ENCODE assay signal across 30 mouse cellular contexts in genomic region chr3:89539036-89539739, GRCm38 (mm10). TPM values are rescaled to one million over a fixed set of nuclear protein-coding genes. Genes with fewer than 3 reads are reported as not detected.
DNase-seq lines count a peak whose midpoint lies in the region; ATAC-seq and TF ChIP-seq lines count a peak whose summit lies in the region.
"Had no signal": no experiment of that assay in that cellular context is flagged by ENCODE, and none has a peak within 500 bp of the region (broad histone marks: within the 10 kb centered on the region; RNA-seq: fewer than 3 reads in every experiment).

No protein-coding gene starts in this region.

- H3K27me3 ChIP-seq in forebrain, embryonic 13.5 days = no peaks in the 10 kb centered on the region
- no peaks in the 10 kb centered on the region for H3K27me3 ChIP-seq in forebrain, embryonic 10.5 days (ENCODE audit: poor library complexity, severe bottlenecking)
- H3K27me3 ChIP-seq in hindbrain, postnatal 0 days (ENCODE audit: insufficient read depth, low read length) = no peaks in the 10 kb centered on the region
- no peaks in the 10 kb centered on the region for H3K27me3 ChIP-seq in hindbrain, embryonic 13.5 days
- H3K27me3 ChIP-seq in forebrain, embryonic 14.5 days (replicated peaks; ENCODE audit: control insufficient read depth, insufficient read depth, low read length) = no peaks in the 10 kb centered on the region
- H3K27me3 ChIP-seq in lung, postnatal 0 days (replicated peaks; ENCODE audit: insufficient read depth, low read length) = no peaks in the 10 kb centered on the region
- no peaks in the 10 kb centered on the region for H3K27me3 ChIP-seq in midbrain, postnatal 0 days (ENCODE audit: insufficient read depth, low read length)
- H3K27me3 ChIP-seq: embryonic facial prominence, embryonic 13.5 days; kidney, embryonic 15.5 days; limb, embryonic 15.5 days; midbrain, embryonic 13.5 days had no signal

- no peak overlapping the region for H3K4me2 ChIP-seq in forebrain, embryonic 13.5 days
- H3K4me2 ChIP-seq in hindbrain, postnatal 0 days (ENCODE audit: low read depth, low read length) = no peak overlapping the region
- H3K4me2 ChIP-seq in hindbrain, embryonic 13.5 days = no peak overlapping the region
- H3K4me2 ChIP-seq in forebrain, embryonic 14.5 days (ENCODE audit: low read length) = no peak overlapping the region
- no peak overlapping the region for H3K4me2 ChIP-seq in lung, postnatal 0 days (replicated peaks; ENCODE audit: low read depth, low read length)
- H3K4me2 ChIP-seq in midbrain, postnatal 0 days (ENCODE audit: low read depth, low read length, poor library complexity, severe bottlenecking) = no peak overlapping the region
- H3K4me2 ChIP-seq: embryonic facial prominence, embryonic 13.5 days; heart, embryonic 15.5 days; kidney, embryonic 15.5 days; limb, embryonic 15.5 days; liver, embryonic 13.5 days; midbrain, embryonic 13.5 days had no signal

- no peaks in the 10 kb centered on the region for H3K9me3 ChIP-seq in forebrain, embryonic 13.5 days (replicated peaks)
- no peaks in the 10 kb centered on the region for H3K9me3 ChIP-seq in forebrain, embryonic 10.5 days
- no peaks in the 10 kb centered on the region for H3K9me3 ChIP-seq in hindbrain, postnatal 0 days (ENCODE audit: low read length)
- no peaks in the 10 kb centered on the region for H3K9me3 ChIP-seq in hindbrain, embryonic 13.5 days
- H3K9me3 ChIP-seq in forebrain, embryonic 14.5 days (replicated peaks; ENCODE audit: control insufficient read depth, low read length) = no peaks in the 10 kb centered on the region
- H3K9me3 ChIP-seq in lung, postnatal 0 days (ENCODE audit: low read length) = no peaks in the 10 kb centered on the region
- no peaks in the 10 kb centered on the region for H3K9me3 ChIP-seq in midbrain, postnatal 0 days (ENCODE audit: low read length)
- H3K9me3 ChIP-seq: embryonic facial prominence, embryonic 13.5 days; heart, embryonic 10.5 days; heart, embryonic 15.5 days; kidney, embryonic 15.5 days; limb, embryonic 10.5 days; limb, embryonic 15.5 days; liver, embryonic 13.5 days; midbrain, embryonic 13.5 days had no signal

- H3K4me1 ChIP-seq in forebrain, embryonic 13.5 days = peaks cover 38% of the 10 kb centered on the region
- peaks cover 7% of the 10 kb centered on the region for H3K4me1 ChIP-seq in forebrain, embryonic 10.5 days
- H3K4me1 ChIP-seq in hindbrain, postnatal 0 days (ENCODE audit: insufficient read depth, low read length) = peaks cover 9% of the 10 kb centered on the region
- H3K4me1 ChIP-seq in hindbrain, embryonic 13.5 days (replicated peaks) = peaks cover 36% of the 10 kb centered on the region
- peaks cover 34% of the 10 kb centered on the region; the same call in 1 of the 2 replicates for H3K4me1 ChIP-seq in forebrain, embryonic 14.5 days (ENCODE audit: control insufficient read depth, insufficient read depth, low read length)
- H3K4me1 ChIP-seq in lung, postnatal 0 days (ENCODE audit: insufficient read depth, low read depth, low read length) = no peaks in the 10 kb centered on the region
- H3K4me1 ChIP-seq in midbrain, postnatal 0 days (ENCODE audit: insufficient read depth, low read length) = no peaks in the 10 kb centered on the region; the same call in 1 of the 2 replicates

- H3K4me3 ChIP-seq in forebrain, embryonic 13.5 days = no peak overlapping the region
- no peak overlapping the region for H3K4me3 ChIP-seq in forebrain, embryonic 10.5 days
- H3K4me3 ChIP-seq in hindbrain, postnatal 0 days (ENCODE audit: low read length) = no peak overlapping the region
- H3K4me3 ChIP-seq in hindbrain, embryonic 13.5 days = no peak overlapping the region
- H3K4me3 ChIP-seq in forebrain, embryonic 14.5 days (ENCODE audit: low read depth, low read length) = no peak overlapping the region
- no peak overlapping the region for H3K4me3 ChIP-seq in lung, postnatal 0 days (ENCODE audit: low read depth, low read length)
- H3K4me3 ChIP-seq in midbrain, postnatal 0 days (ENCODE audit: low read depth, low read length) = no peak overlapping the region
- H3K4me3 ChIP-seq: embryonic facial prominence, embryonic 13.5 days; heart, embryonic 10.5 days; heart, embryonic 15.5 days; kidney, embryonic 15.5 days; limb, embryonic 10.5 days; limb, embryonic 15.5 days; liver, embryonic 13.5 days; midbrain, embryonic 13.5 days had no signal

- TF ChIP-seq EP300 in lung, postnatal 0 days (IDR thresholded peaks at IDR 0.05) = no peak

- no peak for DNase-seq in forebrain, embryonic 10.5 days (ENCODE audit: extremely low spot score, low spot score)
- peak; percentile 32 for DNase-seq in hindbrain, postnatal 0 days (ENCODE audit: low spot score)
- DNase-seq in forebrain, embryonic 14.5 days (ENCODE audit: low spot score) = peak; percentile 44
- no peak for DNase-seq in lung, postnatal 0 days (ENCODE audit: low spot score)
- no peak for DNase-seq in midbrain, postnatal 0 days (ENCODE audit: low spot score)
- DNase-seq: adrenal gland, adult 2 months; adrenal gland, postnatal 36 days; cerebellum, adult 9-10 months; gastrocnemius, postnatal 25 days; kidney, adult 18-20 months; kidney, postnatal 25 days; liver, embryonic 13.5 days; lung, adult 18-20 months; lung, postnatal 10 days; thymus, postnatal 4 days had no signal

- H3K27ac ChIP-seq in forebrain, embryonic 13.5 days = peak overlapping the region; percentile 86
- H3K27ac ChIP-seq in forebrain, embryonic 10.5 days = no peak overlapping the region
- no peak overlapping the region for H3K27ac ChIP-seq in hindbrain, postnatal 0 days
- no peak overlapping the region for H3K27ac ChIP-seq in hindbrain, embryonic 13.5 days
- H3K27ac ChIP-seq in forebrain, embryonic 14.5 days (ENCODE audit: low read depth, low read length) = peak overlapping the region; percentile 90
- no peak overlapping the region for H3K27ac ChIP-seq in lung, postnatal 0 days (ENCODE audit: low read length)
- H3K27ac ChIP-seq in midbrain, postnatal 0 days (ENCODE audit: low read depth, low read length) = no peak overlapping the region
- H3K27ac ChIP-seq: embryonic facial prominence, embryonic 13.5 days; heart, embryonic 15.5 days; kidney, embryonic 15.5 days; limb, embryonic 10.5 days; limb, embryonic 15.5 days; liver, embryonic 13.5 days; macrophage; midbrain, embryonic 13.5 days had no signal

- 79% methylated on average over 10 of the region's 10 CpGs for WGBS in forebrain, embryonic 13.5 days
- 87% methylated on average over 10 of the region's 10 CpGs for WGBS in forebrain, embryonic 10.5 days
- 52% methylated on average over 10 of the region's 10 CpGs for WGBS in hindbrain, postnatal 0 days
- WGBS in hindbrain, embryonic 13.5 days = 77% methylated on average over 10 of the region's 10 CpGs
- 68% methylated on average over 10 of the region's 10 CpGs for WGBS in forebrain, embryonic 14.5 days
- WGBS in lung, postnatal 0 days = 77% methylated on average over 10 of the region's 10 CpGs
- 65% methylated on average over 10 of the region's 10 CpGs for WGBS in midbrain, postnatal 0 days

- peak; percentile 43; the same call in 1 of the 2 replicates for ATAC-seq in forebrain, embryonic 13.5 days
- 0 out of 2 replicates have a peak, but pooled peaks have one; percentile 27 for ATAC-seq in hindbrain, postnatal 0 days
- no peak for ATAC-seq in hindbrain, embryonic 13.5 days (ENCODE audit: low FRiP score)
- peak; percentile 43 for ATAC-seq in forebrain, embryonic 14.5 days
- ATAC-seq in lung, postnatal 0 days = no peak
- ATAC-seq in midbrain, postnatal 0 days (ENCODE audit: low FRiP score) = no peak
- ATAC-seq: activated CD4-positive, CD25-positive, alpha-beta regulatory T cell, adult 4 months; CD4-positive, CD25-positive, alpha-beta regulatory T cell, adult 4 months; midbrain, embryonic 13.5 days had no signal

- no peak overlapping the region for H3K9ac ChIP-seq in forebrain, embryonic 13.5 days
- no peak overlapping the region for H3K9ac ChIP-seq in hindbrain, postnatal 0 days (replicated peaks; ENCODE audit: low read length)
- no peak overlapping the region for H3K9ac ChIP-seq in hindbrain, embryonic 13.5 days
- no peak overlapping the region for H3K9ac ChIP-seq in forebrain, embryonic 14.5 days (ENCODE audit: low read length)
- no peak overlapping the region for H3K9ac ChIP-seq in lung, postnatal 0 days (replicated peaks; ENCODE audit: low read depth)
- no peak overlapping the region for H3K9ac ChIP-seq in midbrain, postnatal 0 days (replicated peaks; ENCODE audit: low read length, poor library complexity, severe bottlenecking)
- H3K9ac ChIP-seq: embryonic facial prominence, embryonic 13.5 days; heart, embryonic 15.5 days; kidney, embryonic 15.5 days; limb, embryonic 15.5 days; liver, embryonic 13.5 days; midbrain, embryonic 13.5 days had no signal

- TF ChIP-seq CTCF in hindbrain, postnatal 0 days (IDR thresholded peaks at IDR 0.05; ENCODE audit: low read depth) = no peak
- TF ChIP-seq CTCF in lung, postnatal 0 days (IDR thresholded peaks at IDR 0.05) = no peak
- no peak for TF ChIP-seq CTCF in midbrain, postnatal 0 days (IDR thresholded peaks at IDR 0.05)

- H3K36me3 ChIP-seq in forebrain, embryonic 13.5 days (ENCODE audit: poor library complexity, severe bottlenecking) = no peaks in the 10 kb centered on the region
- no peaks in the 10 kb centered on the region for H3K36me3 ChIP-seq in forebrain, embryonic 10.5 days (replicated peaks)
- H3K36me3 ChIP-seq in hindbrain, postnatal 0 days (ENCODE audit: insufficient read depth, low read length) = no peaks in the 10 kb centered on the region
- H3K36me3 ChIP-seq in hindbrain, embryonic 13.5 days = no peaks in the 10 kb centered on the region
- no peaks in the 10 kb centered on the region for H3K36me3 ChIP-seq in forebrain, embryonic 14.5 days (ENCODE audit: control insufficient read depth, insufficient read depth, low read length)
- H3K36me3 ChIP-seq in lung, postnatal 0 days (ENCODE audit: insufficient read depth, low read length) = no peaks in the 10 kb centered on the region
- H3K36me3 ChIP-seq in midbrain, postnatal 0 days (ENCODE audit: insufficient read depth, low read length) = no peaks in the 10 kb centered on the region
- H3K36me3 ChIP-seq: embryonic facial prominence, embryonic 13.5 days; heart, embryonic 10.5 days; heart, embryonic 15.5 days; kidney, embryonic 15.5 days; limb, embryonic 10.5 days; limb, embryonic 15.5 days; liver, embryonic 13.5 days; midbrain, embryonic 13.5 days had no signal

RNA-seq across cellular contexts. Expression of gene Kcnn3, which starts 19.2 kb away (rescaled TPM):
- polyA plus RNA-seq in forebrain, embryonic 13.5 days (2015; fragmentation: Nextera tagmentation; extraction: Ambion mirVana) = 3.5 and 4.3 TPM in 2 replicates
- 0.81 and 0.92 TPM in 2 replicates for polyA plus RNA-seq in forebrain, embryonic 10.5 days (2016; fragmentation: Nextera tagmentation; extraction: Ambion mirVana)
- 20.8 and 27.3 TPM in 2 replicates for total RNA-seq in hindbrain, postnatal 0 days (2014; rRNA removed)
- 7.2 and 7.4 TPM in 2 replicates for polyA plus RNA-seq in hindbrain, postnatal 0 days (2015; fragmentation: Nextera tagmentation; extraction: Ambion mirVana)
- polyA plus RNA-seq in hindbrain, embryonic 13.5 days (2015; fragmentation: Nextera tagmentation; extraction: Ambion mirVana) = 5.1 and 6.6 TPM in 2 replicates
- polyA plus RNA-seq in forebrain, embryonic 14.5 days (2014; fragmentation: Nextera tagmentation; extraction: Ambion mirVana) = 4.8 and 6.1 TPM in 2 replicates
- 1.00 and 1.0 TPM in 2 replicates for polyA plus RNA-seq in lung, postnatal 0 days (2015; fragmentation: Nextera tagmentation; extraction: Ambion mirVana)
- total RNA-seq in midbrain, postnatal 0 days (2014; rRNA removed) = 21.4 and 23.3 TPM in 2 replicates
- polyA plus RNA-seq in midbrain, postnatal 0 days (2015; fragmentation: Nextera tagmentation; extraction: Ambion mirVana) = 5.9 and 7.3 TPM in 2 replicates
- total RNA-seq: common myeloid progenitor, adult 5-6 weeks; megakaryocyte-erythroid progenitor cell, adult 5-6 weeks; monocyte, adult 5-6 weeks had no signal
- polyA plus RNA-seq: activated CD4-positive, CD25-positive, alpha-beta regulatory T cell, adult 4 months; CD4-positive, CD25-positive, alpha-beta regulatory T cell, adult 4 months had no signal

Comparison
In these comparisons a context has a peak if more than half of its experiments do, and no peak if none do; other contexts are left out.
1. ATAC-seq: peak in forebrain, embryonic 13.5 days (single experiment), hindbrain, postnatal 0 days (single experiment) and forebrain, embryonic 14.5 days (single experiment); none in hindbrain, embryonic 13.5 days (single experiment), lung, postnatal 0 days (single experiment) and midbrain, postnatal 0 days (single experiment).
2. H3K27ac ChIP-seq: peak in forebrain, embryonic 13.5 days (single experiment) and forebrain, embryonic 14.5 days (single experiment); none in forebrain, embryonic 10.5 days (single experiment), hindbrain, postnatal 0 days (single experiment), hindbrain, embryonic 13.5 days (single experiment), lung, postnatal 0 days (single experiment) and midbrain, postnatal 0 days (single experiment).
3. DNase-seq: peak in hindbrain, postnatal 0 days (single experiment) and forebrain, embryonic 14.5 days (single experiment); none in forebrain, embryonic 10.5 days (single experiment), lung, postnatal 0 days (single experiment) and midbrain, postnatal 0 days (single experiment).